Mouse (Mus musculus) liver, embryonic 14.5 days (tissue): ENCODE data around the gene Ugt1a8.

Source experiments
- CTCF ChIP-seq: IDR thresholded peaks from 2 replicates; pipeline ENCODE4 v1.5.1; 2016; ENCODE audit warnings: antibody characterized with exemption, low read depth, control low read depth
- EP300 ChIP-seq: IDR thresholded peaks from 2 replicates; pipeline ENCODE4 v1.6.1; 2016; ENCODE audit warnings: antibody characterized with exemption, low read depth

- TF ChIP-seq CTCF (no peak), EP300 (no peak)
Observed at GRCm38 (mm10) chr1:88257681-88258080, 170.1 kb downstream of the Ugt1a8 start.
